Mouse (Mus musculus) adrenal gland, postnatal 10 days (tissue): ENCODE measurements around the gene Bpnt1. TPM values are rescaled to one million over a fixed set of nuclear protein-coding genes. Genes with fewer than 3 reads are reported as not detected.

Experiments
- DNase-seq: peaks from one replicate; pipeline ENCODE4 v3.0.0; 2021; ENCODE audit warnings: mixed read lengths
- microRNA-seq: library from miRNA; unstranded; fragments of <30 nt; microRNA quantifications from one replicate; pipeline ENCODE4 v1.2.0, GENCODE M21; 2021
- total RNA-seq, 2 experiments: library from RNA; stranded (reverse); gene quantifications; 2 replicates each; pipeline ENCODE4 v1.2.3; 2021

Bpnt1 gene
- total RNA-seq, 2 experiments from 2014 or later, result 64.5 to 71.2 TPM

DNA sequence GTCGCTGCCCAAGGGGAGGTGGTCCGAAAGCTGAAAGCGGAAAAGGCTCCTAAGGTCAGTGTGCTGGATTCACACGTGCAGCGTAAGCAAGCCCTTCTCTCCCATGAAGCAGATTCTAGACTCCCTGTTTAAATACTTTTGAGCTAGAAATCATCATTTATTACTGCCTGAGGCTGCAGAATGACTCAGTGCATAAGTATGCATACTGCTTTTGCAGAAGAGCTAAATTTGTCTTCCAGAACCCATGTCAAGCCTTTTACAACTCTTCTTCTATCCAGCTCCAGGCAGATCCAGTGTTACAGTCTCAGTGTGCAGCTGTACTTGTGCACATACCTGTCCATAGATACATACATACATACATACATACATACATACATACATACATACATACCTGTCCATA lies 69.7 kb downstream of the Bpnt1 start:
- no peak for DNase-seq

DNA sequence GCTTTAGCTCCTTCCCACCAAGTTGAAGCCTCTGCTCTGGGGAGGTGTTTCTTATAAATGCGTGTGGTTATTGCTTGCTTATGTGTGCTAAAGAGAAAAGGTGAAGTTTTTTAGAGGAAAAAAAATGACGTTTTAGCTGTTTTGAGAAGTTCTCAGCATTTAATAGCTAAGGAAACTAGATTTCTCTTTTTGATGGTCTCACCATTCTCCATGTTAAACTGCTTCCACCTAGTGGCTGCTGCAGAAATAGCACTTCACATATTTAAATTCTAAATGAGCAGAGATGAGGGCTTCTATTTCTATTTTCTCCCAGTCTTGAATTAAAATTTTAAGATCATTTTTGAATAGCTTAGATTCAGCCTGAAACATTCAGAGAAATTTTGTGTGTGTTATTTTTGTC lies 72.1 kb downstream of the Bpnt1 start:
- DNase-seq, result peak; percentile 24

DNA sequence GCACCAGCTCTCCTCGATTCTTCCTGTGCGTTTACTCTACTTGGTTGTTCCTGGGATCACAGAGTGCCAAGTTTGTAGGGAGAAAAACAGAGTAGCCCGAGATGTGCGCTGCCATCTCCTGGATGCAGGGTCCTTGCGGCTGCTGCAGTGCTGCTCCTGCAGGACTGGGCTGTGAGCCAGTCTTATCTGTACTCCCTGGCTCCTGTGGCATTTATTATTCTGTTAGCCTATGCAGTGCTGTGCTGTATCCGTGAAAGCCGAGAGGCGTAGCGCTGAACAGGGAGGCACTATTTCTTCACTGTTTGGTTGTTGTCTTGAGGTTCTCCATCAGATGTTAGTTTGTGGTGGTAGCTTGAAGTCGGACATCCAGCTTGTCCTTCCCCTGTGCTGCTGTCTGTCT lies 74.0 kb downstream of the Bpnt1 start:
- no peak for DNase-seq

Small RNAs within 50 kb of the gene (microRNA-seq; reads per million reads assigned to microRNA genes)
- gene Mir194-1 (4.6 reads per million, percentile 3 among the genes with 10 or more reads in this experiment), gene Mir215 (3.7 reads per million)

Other genes starting within 250 kb of the Bpnt1 start
- 10 to 100 TPM; 31.9 to 36.3 TPM for gene Rab3gap2, start 128.0 kb upstream of the Bpnt1 start, total RNA-seq
- 100 to 1,000 TPM; 103 to 111 TPM for gene Iars2, start 2.8 kb upstream of the Bpnt1 start, total RNA-seq
- 100 to 1,000 TPM in 1 of 2 experiments, 10 to 100 TPM in 1; 93.5 to 108 TPM for gene Eprs, start 30.9 kb downstream of the Bpnt1 start, total RNA-seq
- 1 to 10 TPM; 1.1 to 2.4 TPM for gene Slc30a10, start 122.7 kb downstream of the Bpnt1 start, total RNA-seq